Mouse (Mus musculus) kidney, embryonic 16.5 days (tissue): Measurements from ENCODE around the gene Abhd5. TPM values are rescaled to one million over a fixed set of nuclear protein-coding genes. Genes with fewer than 3 reads are reported as not detected.

Experiments used
- ATAC-seq: fragments of 200-750 bp; cut with Nextera tagmentation; 2 replicates; pipeline ENCODE4 v1.8.0; 2017; ENCODE audit warnings: moderate TSS enrichment; ENCODE audit not compliant: low FRiP score, low TSS enrichment
- H3K27ac ChIP-seq: fragments of 300-500 bp; sonication (generic); 2 replicates; pipeline ENCODE4 v1.5.1; 2014; ENCODE audit warnings: low read length
- H3K27me3 ChIP-seq: fragments of 300-500 bp; sonication (generic); 2 replicates; pipeline ENCODE4 v1.6.1; 2014; ENCODE audit warnings: low read length, control low read depth, mixed read lengths; ENCODE audit not compliant: insufficient read depth
- H3K36me3 ChIP-seq: fragments of 300-500 bp; sonication (generic); 2 replicates; pipeline ENCODE4 v1.6.1; 2014; ENCODE audit warnings: low read length, control low read depth, mixed read lengths; ENCODE audit not compliant: insufficient read depth
- H3K4me1 ChIP-seq: fragments of 300-500 bp; sonication (generic); 2 replicates; pipeline ENCODE4 v1.6.1; 2014; ENCODE audit warnings: low read length, control low read depth, mixed read lengths; ENCODE audit not compliant: insufficient read depth
- H3K4me2 ChIP-seq: fragments of 300-500 bp; sonication (generic); replicated peaks from 2 replicates; pipeline ENCODE4 v1.6.1; 2014; ENCODE audit warnings: low read depth, low read length
- H3K4me3 ChIP-seq: fragments of 300-500 bp; sonication (generic); 2 replicates; pipeline ENCODE4 v1.5.1; 2014; ENCODE audit warnings: mild to moderate bottlenecking, low read length
- H3K9ac ChIP-seq: fragments of 300-500 bp; sonication (generic); replicated peaks from 2 replicates; pipeline ENCODE4 v1.6.1; 2014; ENCODE audit warnings: low read length
- H3K9me3 ChIP-seq: fragments of 300-500 bp; sonication (generic); 2 replicates; pipeline ENCODE4 v1.6.1; 2016; ENCODE audit warnings: low read length, control low read depth
- WGBS: fragments of 180-500 bp; shearing (Covaris S2); extraction: QIAGEN DNeasy Blood & Tissue Kit; methylation state at CpG from one replicate; pipeline ENCODE4 v1.1.7; 2014; 5-methylcytosine and 5-hydroxymethylcytosine counted together
- polyA plus RNA-seq: library from polyadenylated mRNA; unstranded; fragments of >200 nt; fragmentation: Nextera tagmentation; extraction: Ambion mirVana; gene quantifications from 2 replicates; pipeline ENCODE4 v1.2.1, GENCODE M21; 2015

Gene Abhd5
- polyA plus RNA-seq, 1 experiment from 2014 or later: 23.6 TPM

DNA sequence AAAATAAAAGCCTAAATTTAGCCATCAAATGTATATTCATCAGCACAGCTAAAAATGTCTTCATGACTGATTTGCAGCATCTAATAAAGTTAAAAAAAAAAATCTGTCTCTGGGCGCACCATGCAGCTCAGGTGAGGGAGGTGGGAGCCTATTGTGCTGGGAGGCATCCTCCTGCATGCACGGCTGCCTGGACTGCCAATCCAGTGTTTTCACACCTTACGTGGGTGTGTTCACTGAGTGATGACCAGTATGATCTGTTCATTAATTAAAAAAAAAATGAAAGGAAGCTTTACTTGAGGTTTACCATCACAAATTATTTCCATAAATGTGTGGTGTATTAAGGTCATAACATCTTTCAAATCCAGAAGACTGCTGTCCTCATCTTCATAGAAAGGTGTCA, 6.1 kb upstream of the Abhd5 start:
- Histone ChIP-seq H3K9me3 (no peaks in the 10 kb centered on the region), H3K4me2 (no peak overlapping the region), H3K27me3 (no peaks in the 10 kb centered on the region), H3K4me3 (no peak overlapping the region), H3K9ac (no peak overlapping the region), H3K4me1 (no peaks in the 10 kb centered on the region), H3K36me3 (no peaks in the 10 kb centered on the region), H3K27ac (no peak overlapping the region)
- 78% methylated on average over 3 of the region's 3 CpGs for WGBS
- ATAC-seq: no peak

DNA sequence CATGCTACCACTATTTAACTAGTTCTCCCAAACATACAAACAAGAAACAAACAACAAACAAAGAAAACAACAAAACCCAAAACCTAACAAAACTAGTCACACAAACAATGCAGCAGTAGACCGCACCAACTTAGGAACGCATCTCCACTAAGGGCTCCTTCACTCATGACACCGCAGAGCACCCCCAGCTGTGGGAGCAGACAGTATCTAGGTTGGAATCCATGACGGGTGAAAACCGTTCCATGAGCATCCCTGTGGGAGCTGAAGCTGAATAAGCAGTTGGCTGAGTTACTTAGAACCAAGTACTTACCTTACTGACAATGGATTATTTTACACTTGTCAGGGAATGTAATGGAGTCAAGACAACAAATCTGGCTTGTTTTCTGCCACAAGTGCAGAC, 5.3 kb upstream of the Abhd5 start:
- Histone ChIP-seq H3K4me2 (no peak overlapping the region), H3K36me3 (no peaks in the 10 kb centered on the region), H3K9ac (no peak overlapping the region), H3K4me3 (no peak overlapping the region), H3K9me3 (no peaks in the 10 kb centered on the region), H3K27me3 (no peaks in the 10 kb centered on the region), H3K4me1 (no peaks in the 10 kb centered on the region), H3K27ac (no peak overlapping the region)
- 79% methylated on average over 5 of the region's 5 CpGs for WGBS
- ATAC-seq: no peak

DNA sequence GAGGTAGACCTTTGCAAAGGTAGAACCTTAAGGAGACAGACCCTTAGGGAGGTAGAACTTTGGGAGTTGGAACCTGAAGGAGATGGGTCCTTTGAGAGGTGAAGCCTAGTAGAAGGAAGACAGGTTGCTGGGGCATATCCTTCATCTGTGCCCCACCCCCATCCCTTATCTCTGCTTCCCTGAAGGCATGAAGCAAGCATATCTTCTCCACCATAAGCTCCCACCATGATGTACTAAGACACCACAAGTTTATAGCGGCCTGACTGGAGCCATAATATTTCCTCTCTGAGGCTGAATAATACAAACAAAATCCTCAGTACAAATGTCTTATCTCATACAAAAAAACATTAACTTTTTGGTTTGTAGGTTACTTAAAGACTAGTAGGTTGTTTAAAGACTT, 3.5 kb upstream of the Abhd5 start:
- no peak overlapping the region for H3K4me2 ChIP-seq
- no peaks in the 10 kb centered on the region for H3K27me3 ChIP-seq
- H3K9me3 ChIP-seq: no peaks in the 10 kb centered on the region
- 82% methylated on average over 1 of the region's 1 CpGs for WGBS
- no peaks in the 10 kb centered on the region for H3K36me3 ChIP-seq
- no peak overlapping the region for H3K9ac ChIP-seq
- no peak overlapping the region for H3K4me3 ChIP-seq
- ATAC-seq: no peak
- H3K4me1 ChIP-seq: no peaks in the 10 kb centered on the region
- H3K27ac ChIP-seq: no peak overlapping the region

DNA sequence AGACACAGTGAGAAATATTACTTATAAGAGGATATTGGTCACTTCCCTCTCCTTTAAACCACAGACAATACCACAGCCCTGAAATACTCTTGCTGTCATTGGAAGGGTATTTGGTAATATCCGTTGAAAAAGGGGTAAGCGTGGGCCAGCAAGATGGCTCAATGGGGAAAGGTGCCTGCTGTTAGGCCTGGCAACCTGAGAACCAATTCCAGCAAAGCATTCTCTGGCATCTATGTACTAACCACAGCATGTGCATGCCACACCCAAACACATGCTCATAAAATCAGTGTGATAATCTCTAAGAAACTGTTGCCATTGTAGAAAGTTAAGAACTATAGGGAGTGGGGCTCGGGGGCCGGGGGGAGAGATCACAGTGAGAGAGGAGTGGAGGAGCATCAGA, 2.1 kb upstream of the Abhd5 start:
- Histone ChIP-seq H3K36me3 (no peaks in the 10 kb centered on the region), H3K27ac (no peak overlapping the region), H3K4me3 (no peak overlapping the region), H3K4me1 (no peaks in the 10 kb centered on the region), H3K9ac (no peak overlapping the region), H3K9me3 (no peaks in the 10 kb centered on the region), H3K4me2 (no peak overlapping the region), H3K27me3 (no peaks in the 10 kb centered on the region)
- 90% methylated on average over 4 of the region's 4 CpGs for WGBS
- ATAC-seq: no peak

DNA sequence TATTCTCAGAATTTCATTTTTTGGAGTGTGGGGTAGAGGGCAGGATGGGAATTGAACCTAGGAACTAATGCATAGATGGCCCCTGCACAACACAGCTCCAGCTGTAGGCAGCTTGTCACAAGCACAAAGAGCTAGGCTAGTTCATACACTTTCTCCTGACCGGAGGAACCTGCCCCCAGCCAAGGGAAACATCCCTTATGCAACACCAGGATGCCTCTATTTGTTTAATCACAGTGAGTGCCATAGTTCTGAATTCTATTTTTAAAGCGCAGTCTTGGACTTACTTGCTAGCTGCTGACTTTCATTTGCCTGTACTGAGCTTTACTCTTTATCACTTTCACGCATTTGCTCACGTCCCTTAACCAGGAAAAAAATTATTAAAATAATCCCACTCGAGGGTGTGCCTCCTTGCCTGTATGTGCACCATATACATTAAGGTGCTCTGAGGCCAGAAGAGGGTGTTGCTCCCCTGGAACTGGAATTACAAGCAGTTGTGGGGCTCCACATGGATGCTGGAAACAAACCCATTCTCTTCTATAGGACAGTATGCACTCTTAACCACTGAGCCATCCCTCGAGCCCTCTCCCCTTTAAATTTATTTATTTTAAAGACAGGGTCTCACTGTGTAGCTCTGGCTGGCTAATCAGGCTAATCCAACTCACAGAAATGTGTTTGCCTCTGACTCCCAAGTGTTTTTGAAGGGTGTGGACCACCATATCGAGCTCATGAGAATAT, 845 bp upstream of the Abhd5 start:
- Histone ChIP-seq H3K27ac (no peak overlapping the region), H3K27me3 (no peaks in the 10 kb centered on the region), H3K4me1 (no peaks in the 10 kb centered on the region), H3K36me3 (no peaks in the 10 kb centered on the region), H3K4me3 (0 out of 2 replicates have a peak overlapping the region, but pooled peaks have one; percentile 75), H3K4me2 (peak overlapping the region; percentile 70; the same call in 1 of the 2 replicates), H3K9me3 (no peaks in the 10 kb centered on the region), H3K9ac (no peak overlapping the region)
- ATAC-seq: no peak
- 77% methylated on average over 7 of the region's 7 CpGs for WGBS

DNA sequence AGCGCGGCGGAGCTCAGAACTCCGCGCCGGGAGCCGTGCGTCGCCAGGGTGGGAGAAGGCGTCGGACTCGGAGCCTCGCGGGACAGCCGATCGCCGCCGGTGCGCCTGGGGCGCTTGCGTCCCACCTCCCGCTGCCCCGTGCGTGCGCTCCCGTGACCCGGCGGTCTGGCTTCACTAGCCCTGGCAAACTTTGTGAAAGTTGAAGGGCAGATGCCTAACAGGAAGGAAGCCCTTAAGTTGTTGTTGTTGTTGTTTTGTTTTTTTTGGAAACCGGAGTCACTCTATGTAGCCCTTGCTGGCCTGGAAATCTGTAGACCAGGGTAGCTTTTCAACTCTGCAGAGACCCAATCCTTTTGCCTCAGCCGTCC, 601 bp downstream of the Abhd5 start:
- no peaks in the 10 kb centered on the region for H3K4me1 ChIP-seq
- peak overlapping the region; percentile 75 for H3K4me3 ChIP-seq
- ATAC-seq: peak; percentile 13; the same call in 1 of the 2 replicates
- H3K9me3 ChIP-seq: no peaks in the 10 kb centered on the region
- H3K36me3 ChIP-seq: no peaks in the 10 kb centered on the region
- H3K27ac ChIP-seq: peak overlapping the region; percentile 65; the same call in 1 of the 2 replicates
- 1% methylated on average over 30 of the region's 30 CpGs for WGBS
- H3K27me3 ChIP-seq: no peaks in the 10 kb centered on the region
- H3K9ac ChIP-seq: peak overlapping the region; percentile 94
- peak overlapping the region; percentile 70 for H3K4me2 ChIP-seq

DNA sequence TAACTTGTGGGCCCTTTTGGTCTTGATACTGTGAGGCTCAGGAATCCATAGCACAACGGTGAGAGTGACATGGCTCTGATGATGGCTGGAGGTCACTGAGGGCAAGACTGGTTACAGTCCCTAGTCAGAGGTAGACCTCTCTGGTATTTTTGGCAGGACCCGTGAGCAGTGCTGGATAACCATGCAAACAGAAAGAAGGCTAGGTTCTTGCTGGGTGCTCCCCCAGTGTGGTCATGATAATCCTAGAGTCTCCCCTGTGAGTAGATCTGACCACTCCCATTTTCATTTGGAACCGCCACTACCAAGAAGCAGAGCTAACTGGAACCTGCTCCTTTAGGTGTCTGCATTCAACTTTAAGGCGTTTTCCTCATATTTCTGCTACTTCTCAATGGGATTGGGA, 1.5 kb downstream of the Abhd5 start:
- no peaks in the 10 kb centered on the region for H3K36me3 ChIP-seq
- H3K9ac ChIP-seq: no peak overlapping the region
- no peak overlapping the region for H3K4me3 ChIP-seq
- no peak overlapping the region for H3K4me2 ChIP-seq
- no peaks in the 10 kb centered on the region for H3K9me3 ChIP-seq
- no peaks in the 10 kb centered on the region for H3K4me1 ChIP-seq
- 83% methylated on average over 4 of the region's 4 CpGs for WGBS
- H3K27me3 ChIP-seq: no peaks in the 10 kb centered on the region
- H3K27ac ChIP-seq: no peak overlapping the region
- no peak for ATAC-seq

DNA sequence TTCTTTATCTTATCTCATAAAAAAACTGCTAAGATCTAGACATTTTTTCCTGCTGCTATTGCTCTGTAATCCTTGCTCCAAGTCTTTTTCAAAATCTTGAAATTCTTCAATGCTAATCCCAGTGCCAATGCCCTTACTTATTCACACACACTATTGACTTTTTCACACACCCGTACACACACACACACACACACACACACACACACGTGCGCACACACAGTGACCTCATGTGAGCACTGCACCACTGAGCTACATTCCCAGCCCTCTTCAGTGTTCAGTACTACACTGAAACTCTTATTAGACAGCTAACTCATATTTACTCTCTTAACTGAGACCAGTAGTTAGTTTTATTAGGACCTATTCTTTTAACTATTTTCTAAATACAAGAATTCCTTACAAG, 2.8 kb downstream of the Abhd5 start:
- 84% methylated on average over 3 of the region's 3 CpGs for WGBS
- H3K4me2 ChIP-seq: no peak overlapping the region
- no peaks in the 10 kb centered on the region for H3K27me3 ChIP-seq
- H3K36me3 ChIP-seq: no peaks in the 10 kb centered on the region
- no peaks in the 10 kb centered on the region for H3K9me3 ChIP-seq
- H3K4me1 ChIP-seq: no peaks in the 10 kb centered on the region
- no peak overlapping the region for H3K9ac ChIP-seq
- H3K27ac ChIP-seq: no peak overlapping the region
- ATAC-seq: no peak
- no peak overlapping the region for H3K4me3 ChIP-seq

DNA sequence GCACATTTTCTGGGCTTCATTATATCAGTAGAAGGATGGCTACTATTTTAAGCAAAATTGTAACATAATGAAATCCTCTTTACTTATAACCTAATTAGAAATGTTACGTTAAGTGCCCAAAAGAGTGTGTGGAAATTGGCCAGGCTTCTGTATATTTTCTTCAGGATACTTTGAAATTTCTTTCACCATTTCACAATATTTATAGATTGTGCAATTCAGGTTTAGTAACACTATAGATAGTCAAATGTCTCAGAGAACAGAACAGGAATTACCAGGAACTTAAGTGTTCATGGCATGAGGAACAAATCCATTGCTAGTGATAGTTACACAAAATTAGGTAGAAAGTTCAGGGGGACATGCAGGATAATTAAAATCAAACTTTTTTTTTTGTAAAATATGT, 5.7 kb downstream of the Abhd5 start:
- no peaks in the 10 kb centered on the region for H3K4me1 ChIP-seq
- no peak overlapping the region for H3K27ac ChIP-seq
- no peak for ATAC-seq
- H3K4me2 ChIP-seq: no peak overlapping the region
- no peak overlapping the region for H3K9ac ChIP-seq
- H3K36me3 ChIP-seq: no peaks in the 10 kb centered on the region
- WGBS: 95% methylated on average over 1 of the region's 1 CpGs
- no peaks in the 10 kb centered on the region for H3K27me3 ChIP-seq
- no peak overlapping the region for H3K4me3 ChIP-seq
- H3K9me3 ChIP-seq: no peaks in the 10 kb centered on the region

DNA sequence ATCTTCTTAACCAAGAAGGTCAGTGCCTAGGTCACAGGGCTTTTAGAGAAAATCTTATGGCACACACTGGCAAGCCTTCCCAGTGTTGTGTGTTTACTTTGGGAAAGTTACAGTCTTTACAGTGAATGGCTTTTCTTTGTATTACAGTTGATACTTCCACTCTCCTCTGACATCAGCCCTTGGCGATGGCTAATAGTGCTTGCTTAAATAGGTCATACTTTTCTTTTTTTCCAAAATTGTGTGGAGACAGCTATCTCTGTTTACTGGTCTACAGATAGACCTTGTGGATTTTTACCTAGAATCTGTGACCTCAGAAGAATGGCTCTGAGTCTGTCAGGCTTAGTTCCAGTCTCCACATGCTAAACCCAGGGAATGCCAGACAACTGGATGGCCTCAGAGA, 6.2 kb downstream of the Abhd5 start:
- no peak overlapping the region for H3K27ac ChIP-seq
- 86% methylated on average over 1 of the region's 1 CpGs for WGBS

More for the DNA sequence above, 6.2 kb downstream of the Abhd5 start:
- Histone ChIP-seq H3K9me3 (no peaks in the 10 kb centered on the region), H3K36me3 (no peaks in the 10 kb centered on the region), H3K4me1 (no peaks in the 10 kb centered on the region), H3K27me3 (no peaks in the 10 kb centered on the region), H3K4me2 (no peak overlapping the region), H3K4me3 (no peak overlapping the region), H3K9ac (no peak overlapping the region)
- ATAC-seq: no peak
